Mouse (Mus musculus): ENCODE measurements around the gene Olfr1209.

GRCm38 (mm10) chr2:88915057-88915456 is at the start of gene Olfr1209:
- no peak for TF ChIP-seq CTCF (IDR thresholded peaks at IDR 0.05; ENCODE audit: low read depth)
- no peak for TF ChIP-seq EP300 (IDR thresholded peaks at IDR 0.05; ENCODE audit: low read depth)

Measured in liver, embryonic 14.5 days (tissue).